Mouse (Mus musculus): ENCODE data around the gene Cd200r3. TPM values are rescaled to one million over a fixed set of nuclear protein-coding genes. Genes with fewer than 3 reads are reported as not detected.

The Cd200r3 gene
- polyA plus RNA-seq, 1 experiment from 2014 or later, result 1.3 TPM

GRCm38 (mm10) chr16:44968113-44968512 is 24.6 kb downstream of the Cd200r3 start:
- Histone ChIP-seq H3K9me3 (replicated peaks; ENCODE audit: control insufficient read depth, low read length) (no peaks in the 10 kb centered on the region), H3K36me3 (ENCODE audit: control insufficient read depth, insufficient read depth, low read length) (no peaks in the 10 kb centered on the region), H3K4me1 (ENCODE audit: control insufficient read depth, insufficient read depth, low read length) (no peaks in the 10 kb centered on the region), H3K27ac (ENCODE audit: low read length) (no peak overlapping the region), H3K4me2 (ENCODE audit: low read depth, low read length) (no peak overlapping the region), H3K4me3 (replicated peaks; ENCODE audit: low read length) (no peak overlapping the region), H3K27me3 (ENCODE audit: control insufficient read depth, insufficient read depth, low read length) (no peaks in the 10 kb centered on the region), H3K9ac (ENCODE audit: low read length) (no peak overlapping the region)
- WGBS, result 91% methylated on average over 3 of the region's 3 CpGs
- ATAC-seq (ENCODE audit: insufficient read depth, low FRiP score), result no peak

- Histone ChIP-seq H3K9ac (ENCODE audit: low read length) (no peak overlapping the region), H3K27me3 (ENCODE audit: control insufficient read depth, insufficient read depth, low read length) (no peaks in the 10 kb centered on the region), H3K9me3 (replicated peaks; ENCODE audit: control insufficient read depth, low read length) (no peaks in the 10 kb centered on the region), H3K4me2 (ENCODE audit: low read depth, low read length) (no peak overlapping the region), H3K4me1 (ENCODE audit: control insufficient read depth, insufficient read depth, low read length) (no peaks in the 10 kb centered on the region), H3K36me3 (ENCODE audit: control insufficient read depth, insufficient read depth, low read length) (no peaks in the 10 kb centered on the region), H3K27ac (ENCODE audit: low read length) (no peak overlapping the region), H3K4me3 (replicated peaks; ENCODE audit: low read length) (no peak overlapping the region)
- WGBS, result 39% methylated on average over 4 of the region's 4 CpGs
- no peak for ATAC-seq (ENCODE audit: insufficient read depth, low FRiP score)
Observed at GRCm38 (mm10) chr16:44970925-44971324, 27.4 kb downstream of the Cd200r3 start.

- Histone ChIP-seq H3K27me3 (ENCODE audit: control insufficient read depth, insufficient read depth, low read length) (no peaks in the 10 kb centered on the region), H3K36me3 (ENCODE audit: control insufficient read depth, insufficient read depth, low read length) (no peaks in the 10 kb centered on the region), H3K4me3 (replicated peaks; ENCODE audit: low read length) (no peak overlapping the region), H3K4me2 (ENCODE audit: low read depth, low read length) (no peak overlapping the region), H3K4me1 (ENCODE audit: control insufficient read depth, insufficient read depth, low read length) (0 out of 2 replicates have a peak, but pooled peaks cover 6% of the 10 kb centered on the region), H3K9me3 (replicated peaks; ENCODE audit: control insufficient read depth, low read length) (no peaks in the 10 kb centered on the region), H3K9ac (ENCODE audit: low read length) (no peak overlapping the region), H3K27ac (ENCODE audit: low read length) (no peak overlapping the region)
- ATAC-seq (ENCODE audit: insufficient read depth, low FRiP score), result no peak
- 73% methylated on average over 2 of the region's 2 CpGs for WGBS
Observed at GRCm38 (mm10) chr16:44974042-44974441, 30.6 kb downstream of the Cd200r3 start.

- Histone ChIP-seq H3K4me3 (replicated peaks; ENCODE audit: low read length) (no peak overlapping the region), H3K4me1 (ENCODE audit: control insufficient read depth, insufficient read depth, low read length) (peaks cover 12% of the 10 kb centered on the region), H3K9me3 (replicated peaks; ENCODE audit: control insufficient read depth, low read length) (no peaks in the 10 kb centered on the region), H3K4me2 (ENCODE audit: low read depth, low read length) (no peak overlapping the region), H3K27me3 (ENCODE audit: control insufficient read depth, insufficient read depth, low read length) (no peaks in the 10 kb centered on the region), H3K36me3 (ENCODE audit: control insufficient read depth, insufficient read depth, low read length) (no peaks in the 10 kb centered on the region), H3K9ac (ENCODE audit: low read length) (no peak overlapping the region), H3K27ac (ENCODE audit: low read length) (no peak overlapping the region)
- no peak for ATAC-seq (ENCODE audit: insufficient read depth, low FRiP score)
Observed at GRCm38 (mm10) chr16:44976081-44976480, 32.6 kb downstream of the Cd200r3 start.

GRCm38 (mm10) chr16:44976892-44977633 is 33.6 kb downstream of the Cd200r3 start:
- Histone ChIP-seq H3K4me3 (replicated peaks; ENCODE audit: low read length) (no peak overlapping the region), H3K9me3 (replicated peaks; ENCODE audit: control insufficient read depth, low read length) (no peaks in the 10 kb centered on the region), H3K36me3 (ENCODE audit: control insufficient read depth, insufficient read depth, low read length) (no peaks in the 10 kb centered on the region), H3K4me1 (ENCODE audit: control insufficient read depth, insufficient read depth, low read length) (peaks cover 12% of the 10 kb centered on the region), H3K27ac (ENCODE audit: low read length) (peak overlapping the region; percentile 60; the same call in 1 of the 2 replicates), H3K4me2 (ENCODE audit: low read depth, low read length) (no peak overlapping the region), H3K9ac (ENCODE audit: low read length) (no peak overlapping the region), H3K27me3 (ENCODE audit: control insufficient read depth, insufficient read depth, low read length) (no peaks in the 10 kb centered on the region)
- WGBS, result 30% methylated on average over 6 of the region's 6 CpGs
- ATAC-seq (ENCODE audit: insufficient read depth, low FRiP score), result peak; percentile 82; the same call in 1 of the 2 replicates

GRCm38 (mm10) chr16:44978193-44978592 is 34.7 kb downstream of the Cd200r3 start:
- Histone ChIP-seq H3K27ac (ENCODE audit: low read length) (no peak overlapping the region), H3K9me3 (replicated peaks; ENCODE audit: control insufficient read depth, low read length) (no peaks in the 10 kb centered on the region), H3K4me3 (replicated peaks; ENCODE audit: low read length) (no peak overlapping the region), H3K4me1 (ENCODE audit: control insufficient read depth, insufficient read depth, low read length) (peaks cover 12% of the 10 kb centered on the region), H3K36me3 (ENCODE audit: control insufficient read depth, insufficient read depth, low read length) (no peaks in the 10 kb centered on the region), H3K4me2 (ENCODE audit: low read depth, low read length) (no peak overlapping the region), H3K9ac (ENCODE audit: low read length) (no peak overlapping the region), H3K27me3 (ENCODE audit: control insufficient read depth, insufficient read depth, low read length) (no peaks in the 10 kb centered on the region)
- WGBS, result 77% methylated on average over 2 of the region's 2 CpGs
- no peak for ATAC-seq (ENCODE audit: insufficient read depth, low FRiP score)

GRCm38 (mm10) chr16:44979355-44979896 is 35.9 kb downstream of the Cd200r3 start:
- 80% methylated on average over 3 of the region's 3 CpGs for WGBS
- no peak for ATAC-seq (ENCODE audit: insufficient read depth, low FRiP score)
- H3K9ac ChIP-seq (ENCODE audit: low read length), result no peak overlapping the region

GRCm38 (mm10) chr16:44982972-44983371 is 39.5 kb downstream of the Cd200r3 start:
- Histone ChIP-seq H3K27me3 (ENCODE audit: control insufficient read depth, insufficient read depth, low read length) (no peaks in the 10 kb centered on the region), H3K36me3 (ENCODE audit: control insufficient read depth, insufficient read depth, low read length) (no peaks in the 10 kb centered on the region), H3K9ac (ENCODE audit: low read length) (no peak overlapping the region), H3K4me1 (ENCODE audit: control insufficient read depth, insufficient read depth, low read length) (peaks cover 9% of the 10 kb centered on the region), H3K9me3 (replicated peaks; ENCODE audit: control insufficient read depth, low read length) (no peaks in the 10 kb centered on the region), H3K27ac (ENCODE audit: low read length) (peak overlapping the region; percentile 1; the same call in 1 of the 2 replicates), H3K4me3 (replicated peaks; ENCODE audit: low read length) (no peak overlapping the region), H3K4me2 (ENCODE audit: low read depth, low read length) (no peak overlapping the region)
- no peak for ATAC-seq (ENCODE audit: insufficient read depth, low FRiP score)
- 51% methylated on average over 2 of the region's 2 CpGs for WGBS

More at GRCm38 (mm10) chr16:44979355-44979896, 35.9 kb downstream of the Cd200r3 start:
- H3K36me3 ChIP-seq (ENCODE audit: control insufficient read depth, insufficient read depth, low read length), result no peaks in the 10 kb centered on the region
- H3K9me3 ChIP-seq (replicated peaks; ENCODE audit: control insufficient read depth, low read length), result no peaks in the 10 kb centered on the region
- H3K4me1 ChIP-seq (ENCODE audit: control insufficient read depth, insufficient read depth, low read length), result peaks cover 12% of the 10 kb centered on the region
- H3K4me2 ChIP-seq (ENCODE audit: low read depth, low read length), result no peak overlapping the region
- no peak overlapping the region for H3K27ac ChIP-seq (ENCODE audit: low read length)
- no peak overlapping the region for H3K4me3 ChIP-seq (replicated peaks; ENCODE audit: low read length)
- H3K27me3 ChIP-seq (ENCODE audit: control insufficient read depth, insufficient read depth, low read length), result no peaks in the 10 kb centered on the region

GRCm38 (mm10) chr16:44983379-44984060 is 40.0 kb downstream of the Cd200r3 start:
- peak overlapping the region; percentile 1; the same call in 1 of the 2 replicates for H3K27ac ChIP-seq (ENCODE audit: low read length)
- peak; percentile 60; the same call in 1 of the 2 replicates for ATAC-seq (ENCODE audit: insufficient read depth, low FRiP score)
- no peaks in the 10 kb centered on the region for H3K9me3 ChIP-seq (replicated peaks; ENCODE audit: control insufficient read depth, low read length)
- no peak overlapping the region for H3K4me2 ChIP-seq (ENCODE audit: low read depth, low read length)
- no peaks in the 10 kb centered on the region for H3K36me3 ChIP-seq (ENCODE audit: control insufficient read depth, insufficient read depth, low read length)
- 46% methylated on average over 3 of the region's 3 CpGs for WGBS
- H3K27me3 ChIP-seq (ENCODE audit: control insufficient read depth, insufficient read depth, low read length), result no peaks in the 10 kb centered on the region
- H3K4me3 ChIP-seq (replicated peaks; ENCODE audit: low read length), result no peak overlapping the region
- H3K9ac ChIP-seq (ENCODE audit: low read length), result no peak overlapping the region
- H3K4me1 ChIP-seq (ENCODE audit: control insufficient read depth, insufficient read depth, low read length), result peaks cover 9% of the 10 kb centered on the region
